Mouse (Mus musculus): ENCODE measurements around the gene Sycn.

Gene Sycn

DNA sequence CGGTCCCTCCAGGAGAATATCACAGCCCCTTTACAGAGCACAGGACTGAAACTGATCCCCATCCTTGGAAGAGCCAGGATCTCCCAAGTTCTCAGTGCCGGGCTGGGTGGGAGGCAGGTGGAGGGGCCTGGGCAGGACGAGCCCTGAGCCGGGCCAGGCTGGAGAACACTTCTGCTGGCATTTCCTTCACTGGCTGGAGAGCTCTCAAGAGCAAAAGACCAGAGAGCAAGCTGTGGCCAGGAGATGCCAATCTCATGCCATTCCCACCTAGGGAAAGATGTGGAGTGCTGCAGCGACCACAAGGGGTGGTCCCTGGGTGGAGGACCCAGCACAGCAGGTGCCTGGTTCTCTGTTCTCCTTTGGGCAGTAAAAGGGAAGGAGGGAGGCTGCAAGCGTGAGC lies 44.3 kb downstream of the Sycn start:
- no peak for DNase-seq (ENCODE audit: low spot score)

- peak; percentile 73 for DNase-seq (ENCODE audit: low spot score)
Measured at GRCm38 (mm10) chr7:28586663-28587411, 46.2 kb downstream of the Sycn start.

DNA sequence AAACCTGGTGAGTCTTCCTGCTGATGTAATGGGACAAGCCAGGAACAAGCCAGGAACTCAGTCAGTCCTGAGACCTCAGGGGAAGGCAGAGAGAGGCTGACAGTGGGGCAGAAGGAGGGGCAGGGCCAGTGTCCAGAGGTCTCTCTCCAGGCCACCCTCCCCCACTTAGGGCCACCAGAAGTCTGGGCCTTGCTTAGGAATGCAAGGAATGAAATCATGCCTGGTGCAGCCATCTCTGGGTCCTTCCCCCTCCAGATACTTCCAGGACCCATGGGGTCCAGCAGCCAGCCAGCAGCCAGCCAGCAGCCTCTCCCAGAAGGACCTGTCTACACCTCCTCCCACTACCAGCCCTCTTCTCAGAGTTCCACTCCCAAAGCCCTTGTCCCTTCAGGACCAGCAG lies 47.0 kb downstream of the Sycn start:
- DNase-seq (ENCODE audit: low spot score) = no peak

Data from MN1 (cell line).